Mouse (Mus musculus) adrenal gland, adult 18-20 months (tissue): ENCODE results near the gene Tomm40. TPM values are rescaled to one million over a fixed set of nuclear protein-coding genes. Genes with fewer than 3 reads are reported as not detected.

Source experiments
- DNase-seq, 2 experiments: peaks; one replicate each; pipeline ENCODE4 v3.0.0; 2021 to 2022; ENCODE audit warnings: low spot score in 2 of 2
- total RNA-seq, 2 experiments: library from RNA; stranded (reverse); gene quantifications; 1 replicate in 1 of 2; 2 replicates in 1 of 2; pipeline ENCODE4 v1.2.3; 2021

The Tomm40 gene
- total RNA-seq, 2 experiments from 2014 or later, result 123 to 126 TPM

DNA sequence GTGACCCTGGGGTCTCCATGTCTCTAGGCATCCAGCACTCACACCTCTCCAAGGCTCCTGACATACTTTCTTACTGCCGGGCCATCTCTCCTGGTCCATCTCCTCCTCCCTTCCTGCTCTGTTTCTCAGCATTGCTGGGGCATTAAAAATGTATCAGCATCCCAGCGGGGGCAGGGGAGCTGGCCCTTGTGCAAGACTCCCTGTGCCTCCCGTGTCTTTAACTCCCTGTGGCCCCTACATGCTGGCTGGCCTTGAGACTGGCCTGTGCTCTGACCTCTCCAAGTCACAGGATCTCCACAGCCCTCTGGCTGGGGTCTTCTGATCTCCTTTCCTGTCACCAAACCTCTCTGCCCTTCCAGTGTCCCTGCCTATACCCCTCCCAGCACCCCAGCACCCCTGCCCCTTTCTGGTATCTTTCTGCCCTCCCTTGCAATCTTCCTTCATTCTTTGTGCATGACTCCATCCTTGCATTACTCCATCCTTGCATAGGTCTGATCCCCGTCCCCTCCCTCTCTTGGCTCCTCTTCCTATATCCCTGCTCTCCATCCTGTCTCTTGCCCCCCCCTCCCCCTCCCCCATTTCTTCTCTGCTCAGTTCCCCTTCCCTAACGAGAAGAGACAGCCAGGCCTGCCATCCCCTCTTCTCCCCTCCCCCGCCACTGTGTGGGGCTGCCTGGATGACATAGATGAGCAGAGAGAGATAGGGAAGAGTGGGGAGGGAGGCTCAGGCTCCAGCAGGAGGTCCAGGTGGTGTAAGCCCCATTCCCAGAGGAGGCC is 31.4 kb upstream of the Tomm40 start:
- DNase-seq, result no peak

DNA sequence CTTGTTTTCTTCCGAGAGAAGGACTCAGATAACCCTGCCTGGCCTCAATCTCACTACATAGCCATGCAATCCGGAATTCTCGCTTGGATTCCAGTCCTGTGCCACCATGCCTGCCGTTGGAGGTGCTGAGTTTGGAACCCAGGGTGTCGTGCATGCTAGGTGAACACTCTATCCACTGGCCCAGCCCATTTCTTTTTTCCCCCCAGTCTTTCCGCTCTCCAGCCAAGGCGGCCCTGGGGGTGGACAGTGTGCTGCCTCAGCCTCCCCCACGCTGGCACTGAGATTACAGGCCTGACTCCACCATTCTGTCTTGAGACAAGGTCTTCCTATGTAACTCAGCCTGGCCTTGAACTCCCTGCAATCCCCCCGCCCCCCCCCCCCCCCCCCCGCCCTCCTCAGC is 30.7 kb upstream of the Tomm40 start:
- DNase-seq, result no peak

DNA sequence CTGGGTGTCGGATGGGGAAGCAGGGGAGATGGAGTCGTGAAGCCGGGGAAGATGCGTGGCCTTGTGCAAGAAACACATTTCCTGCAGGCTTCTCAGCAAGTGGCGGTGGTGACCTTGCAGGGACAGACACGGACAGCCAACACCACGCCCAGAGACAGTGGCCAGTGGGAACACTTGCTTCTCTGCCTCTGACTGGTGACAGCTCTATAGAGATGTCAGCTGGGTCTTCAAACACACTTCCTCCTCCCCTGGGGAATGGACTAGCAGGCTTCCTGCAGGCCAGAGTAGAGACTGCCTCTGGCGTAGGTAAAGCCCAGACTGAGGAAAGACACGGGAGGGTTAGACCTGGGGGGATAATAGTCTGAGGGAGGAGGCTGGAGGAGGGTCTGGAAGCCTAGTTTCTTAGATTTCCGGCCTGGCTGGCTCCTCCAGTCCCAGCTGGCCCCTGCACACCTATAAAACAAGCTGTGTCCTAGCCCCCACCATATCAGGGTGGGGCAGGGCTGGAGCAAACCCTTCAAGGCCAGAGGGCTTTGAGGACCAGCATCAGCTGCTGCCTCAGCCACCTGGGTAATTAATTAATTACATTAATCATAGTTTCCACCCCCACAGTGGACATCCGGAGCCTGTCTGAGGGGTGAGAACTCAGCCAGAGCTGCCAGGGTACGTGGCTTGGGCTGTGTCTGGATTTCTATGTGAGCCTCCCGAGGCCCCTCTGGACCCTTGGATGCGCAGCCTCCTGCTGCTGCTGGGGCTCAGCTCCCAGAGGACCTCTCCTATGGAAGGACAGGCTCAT is 29.6 kb upstream of the Tomm40 start:
- DNase-seq, result peak; percentile 50 to 51

DNA sequence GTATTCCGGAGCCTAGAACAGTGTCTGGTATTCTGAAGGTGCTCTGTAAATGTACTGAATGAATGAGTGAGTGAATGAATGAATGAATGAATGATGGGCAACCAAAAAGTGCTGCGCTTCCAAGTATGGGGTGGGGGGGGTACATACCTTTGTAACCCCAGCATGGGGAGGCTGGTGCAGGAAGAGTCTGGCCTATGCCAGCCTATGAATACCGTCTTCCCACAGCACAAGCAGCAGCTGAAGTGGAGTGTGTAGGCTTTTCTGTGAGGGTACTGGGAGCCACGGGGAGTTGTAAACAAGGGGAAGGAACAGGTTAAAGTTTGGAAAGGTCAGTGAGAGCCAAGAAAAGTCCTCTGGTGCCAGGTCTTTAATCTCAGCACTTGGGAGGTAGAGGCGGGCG is 28.6 kb upstream of the Tomm40 start:
- no peak for DNase-seq

DNA sequence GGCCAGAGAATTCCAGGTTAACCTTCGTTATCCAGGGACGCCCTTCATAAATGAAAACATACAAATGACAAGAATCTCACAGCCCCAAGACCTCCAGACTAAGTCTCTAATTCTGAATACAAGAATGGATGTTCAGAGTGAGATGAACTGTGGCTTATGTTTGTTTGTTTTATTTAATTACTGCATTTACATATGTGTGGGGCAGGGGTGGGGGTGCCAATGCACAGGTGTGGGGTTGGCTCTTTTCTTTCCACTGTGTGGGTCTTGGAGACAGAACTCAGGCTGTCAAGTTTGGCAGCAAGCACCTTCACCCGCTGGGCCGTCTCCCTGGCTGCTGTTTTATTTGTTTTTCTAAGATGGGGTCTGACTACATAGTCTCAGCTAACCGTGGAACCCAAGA is 27.2 kb upstream of the Tomm40 start:
- DNase-seq, result no peak

DNA sequence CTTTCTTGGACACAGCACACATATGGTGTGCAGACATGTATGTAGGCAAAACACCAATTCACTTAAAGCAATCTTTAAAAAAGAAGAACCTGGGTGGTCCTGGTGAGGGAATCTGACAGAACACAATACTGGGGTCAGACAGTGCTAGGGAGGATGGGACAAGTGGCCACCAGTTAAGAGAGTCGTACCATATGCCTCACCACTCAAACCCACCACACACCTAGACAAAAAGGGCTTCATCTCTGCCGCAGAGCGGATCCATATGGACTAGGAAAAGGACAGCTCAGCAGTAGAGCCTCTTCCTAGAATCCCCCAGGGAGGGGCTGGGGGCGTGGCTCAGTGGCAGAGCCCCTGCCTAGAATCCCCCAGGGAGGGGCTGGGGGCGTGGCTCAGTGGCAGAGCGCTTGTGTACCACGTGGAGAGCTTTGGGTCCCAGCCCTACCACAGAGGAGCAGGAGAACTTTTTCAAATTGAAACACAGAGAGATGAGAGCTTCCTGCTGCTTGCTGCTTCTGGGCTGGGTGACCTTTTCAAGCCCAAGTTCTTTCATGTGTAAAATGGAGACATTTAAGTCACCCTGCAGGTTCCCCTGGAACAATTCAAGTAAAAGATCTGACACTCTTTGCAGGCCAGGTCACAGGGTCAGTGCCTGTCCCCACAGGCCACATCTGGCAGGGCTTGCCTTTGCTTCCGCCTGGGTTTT is 26.2 kb upstream of the Tomm40 start:
- no peak for DNase-seq

DNA sequence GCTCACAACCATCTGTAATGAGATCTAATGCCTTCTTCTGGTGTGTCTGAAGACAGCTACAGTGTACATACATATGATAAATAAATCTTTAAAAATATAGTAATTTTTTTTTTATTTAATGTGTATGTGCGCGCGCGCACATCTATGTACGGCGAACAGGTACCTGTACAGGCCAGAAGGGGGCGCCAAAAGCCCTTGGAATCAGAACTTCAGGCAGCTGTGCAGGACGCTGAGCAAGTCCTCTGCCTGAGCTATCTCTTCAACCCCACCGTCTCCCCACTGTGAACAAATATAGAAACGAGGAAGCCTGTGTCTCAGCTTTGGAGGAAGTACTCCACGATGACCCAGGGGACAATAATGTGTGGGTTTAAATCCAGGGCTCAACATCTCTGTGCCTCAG is 25.0 kb upstream of the Tomm40 start:
- peak in 1 of 2 experiments; percentile 40 for DNase-seq

DNA sequence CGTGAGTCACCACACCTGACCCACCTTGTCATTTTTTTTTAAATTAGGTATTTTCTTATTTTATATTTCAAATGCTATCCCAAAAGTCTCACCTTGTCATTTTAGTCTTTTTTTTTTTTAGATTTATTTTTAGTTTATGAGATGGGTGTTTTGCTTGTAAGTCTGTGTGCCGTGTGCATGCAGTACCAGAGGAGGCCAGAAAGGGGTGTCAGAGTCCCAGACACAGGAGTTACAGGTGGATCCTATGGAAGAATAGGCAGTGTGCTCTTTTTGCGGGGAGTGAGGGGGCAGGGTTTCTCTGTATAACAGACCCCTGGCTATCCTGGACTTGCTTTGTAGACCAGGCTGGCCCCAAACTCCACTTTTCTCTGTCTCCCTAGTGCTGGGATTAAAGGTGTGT is 23.5 kb upstream of the Tomm40 start:
- no peak for DNase-seq

DNA sequence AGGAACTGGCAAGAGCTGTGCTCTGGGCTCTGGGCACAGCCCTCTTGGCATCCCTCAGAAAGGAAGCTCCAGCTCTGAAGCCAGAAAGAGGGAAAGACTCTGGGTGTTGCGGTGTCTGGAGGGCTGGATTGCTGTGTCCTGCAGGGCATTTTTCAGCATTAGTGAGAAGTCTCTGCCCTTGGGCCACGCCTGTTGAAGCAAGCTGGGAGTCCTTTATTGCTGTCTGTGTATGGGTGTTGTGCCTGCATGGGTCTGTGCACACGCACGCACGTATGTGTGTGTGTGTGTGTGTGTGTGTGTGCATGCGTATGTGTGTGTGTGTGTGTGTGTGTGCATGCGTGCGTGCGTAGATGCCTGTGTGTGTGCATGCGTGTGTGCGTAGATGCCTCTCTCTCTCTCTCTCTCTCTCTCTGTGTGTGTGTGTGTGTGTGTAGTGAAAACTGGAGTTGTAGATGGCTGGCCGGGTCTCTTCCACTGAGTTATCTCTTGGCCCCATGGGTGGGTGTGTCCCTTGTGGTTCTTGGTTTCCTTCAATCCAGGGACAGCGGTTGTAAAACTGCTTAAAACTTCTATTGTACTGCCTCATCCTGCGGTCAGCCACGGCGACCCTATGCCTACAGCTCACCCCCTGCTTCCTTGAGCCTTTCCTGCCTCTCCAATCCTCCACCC is 21.3 kb upstream of the Tomm40 start:
- no peak for DNase-seq

DNA sequence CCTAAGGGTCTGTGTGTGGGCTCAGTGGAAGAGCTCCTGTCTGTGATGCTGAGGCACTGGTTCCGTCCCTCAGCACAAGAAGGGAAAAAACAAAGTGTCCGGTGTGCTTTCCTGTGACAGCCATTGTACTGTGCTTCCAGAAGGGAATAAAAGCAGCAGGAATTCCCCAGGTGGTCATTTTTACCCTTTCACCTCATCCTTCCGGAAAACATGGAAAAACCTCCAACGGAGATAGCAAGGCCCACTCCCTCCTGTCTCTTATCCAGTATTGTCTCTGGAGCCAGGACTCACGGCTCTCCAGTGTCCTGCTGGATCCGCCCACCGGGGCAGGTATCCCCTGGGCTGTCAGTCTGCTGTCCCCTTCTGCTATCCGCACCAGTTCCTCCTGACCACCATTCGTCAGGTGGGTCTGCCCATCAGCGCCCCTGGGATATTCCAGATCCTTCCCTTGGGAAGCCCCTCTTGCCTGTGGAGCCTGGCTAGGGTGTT is 19.0 kb upstream of the Tomm40 start:
- no peak for DNase-seq

DNA sequence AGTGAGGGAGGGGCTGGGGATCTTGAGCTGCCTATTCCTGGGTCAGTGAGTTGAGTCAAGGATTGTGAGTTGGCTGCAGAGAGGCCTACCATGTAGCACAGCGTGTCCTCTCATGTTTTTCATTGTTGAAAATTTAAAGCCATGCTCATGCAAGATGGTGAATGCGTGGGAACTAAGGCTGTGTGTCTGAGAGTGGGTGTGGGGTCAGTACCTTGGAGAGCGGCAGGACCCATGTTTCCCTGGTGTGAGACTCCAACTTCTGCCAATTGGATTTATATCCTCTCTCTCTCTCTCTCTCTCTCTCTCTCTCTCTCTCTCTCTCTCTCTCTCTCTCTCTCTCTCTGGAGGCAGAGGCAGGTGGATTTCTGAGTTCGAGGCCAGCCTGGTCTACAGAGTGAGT is 11.3 kb upstream of the Tomm40 start:
- DNase-seq, result no peak

DNA sequence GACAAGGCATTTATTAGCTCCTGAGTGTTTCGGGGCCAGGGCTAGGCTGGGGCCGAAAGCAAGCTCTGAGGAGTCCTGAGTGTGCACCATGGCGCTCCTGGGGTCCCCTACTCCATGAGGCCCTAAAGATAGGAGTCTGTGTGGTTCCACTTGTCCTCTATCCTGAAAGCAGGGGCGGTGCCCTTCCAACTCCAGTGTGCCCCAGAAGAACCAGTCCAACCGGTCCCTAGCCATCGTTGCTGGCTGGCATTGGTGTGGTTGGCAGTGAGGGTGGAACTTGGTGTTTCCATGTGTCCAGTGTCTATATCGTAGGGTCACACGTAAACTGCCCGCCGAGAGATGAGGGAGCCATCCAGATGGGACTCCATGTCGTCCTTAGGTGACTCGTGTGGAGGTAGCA is 8.9 kb upstream of the Tomm40 start:
- DNase-seq, result no peak

DNA sequence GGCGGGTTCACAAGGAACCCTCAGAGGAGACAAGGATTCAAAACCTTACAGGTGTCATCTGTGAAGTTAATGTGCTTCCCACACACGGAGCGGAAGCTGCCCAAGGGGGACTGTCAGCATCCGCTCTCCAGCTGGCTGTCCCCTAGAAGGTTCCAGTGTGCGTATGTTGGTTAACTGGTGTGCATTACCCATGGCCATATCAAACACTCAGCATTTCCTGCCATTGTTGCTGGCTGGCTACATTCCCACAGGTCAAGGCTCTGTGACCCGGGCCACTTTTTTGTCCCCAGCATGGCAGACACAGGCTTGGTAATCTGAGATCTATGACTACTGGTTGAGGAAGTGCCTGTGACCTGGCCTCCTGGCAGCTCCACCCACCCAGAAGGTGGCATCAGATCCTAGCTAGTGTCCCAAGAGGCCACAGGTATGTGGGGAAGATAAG is 7.5 kb upstream of the Tomm40 start:
- DNase-seq, result no peak

DNA sequence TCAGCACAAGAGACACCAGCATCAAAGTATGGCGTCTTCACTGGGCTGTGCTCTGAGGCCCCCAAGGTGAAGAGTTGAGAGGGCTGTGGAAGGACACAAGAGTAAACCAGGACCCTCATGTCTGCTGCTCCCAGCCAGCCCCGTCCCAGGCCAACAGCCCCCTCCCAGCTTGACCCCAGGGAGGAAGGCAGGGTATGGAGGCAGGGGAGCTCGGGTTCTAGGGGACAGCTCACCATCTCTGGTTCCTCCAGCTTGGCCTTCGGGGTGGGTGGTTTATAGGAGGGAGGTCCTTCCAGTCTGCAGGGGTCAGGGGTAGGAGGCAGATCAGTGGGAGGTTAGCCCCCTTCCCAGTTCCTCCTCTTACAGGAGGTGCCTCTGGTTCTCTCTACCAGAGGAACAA is 4.0 kb upstream of the Tomm40 start:
- no peak for DNase-seq

DNA sequence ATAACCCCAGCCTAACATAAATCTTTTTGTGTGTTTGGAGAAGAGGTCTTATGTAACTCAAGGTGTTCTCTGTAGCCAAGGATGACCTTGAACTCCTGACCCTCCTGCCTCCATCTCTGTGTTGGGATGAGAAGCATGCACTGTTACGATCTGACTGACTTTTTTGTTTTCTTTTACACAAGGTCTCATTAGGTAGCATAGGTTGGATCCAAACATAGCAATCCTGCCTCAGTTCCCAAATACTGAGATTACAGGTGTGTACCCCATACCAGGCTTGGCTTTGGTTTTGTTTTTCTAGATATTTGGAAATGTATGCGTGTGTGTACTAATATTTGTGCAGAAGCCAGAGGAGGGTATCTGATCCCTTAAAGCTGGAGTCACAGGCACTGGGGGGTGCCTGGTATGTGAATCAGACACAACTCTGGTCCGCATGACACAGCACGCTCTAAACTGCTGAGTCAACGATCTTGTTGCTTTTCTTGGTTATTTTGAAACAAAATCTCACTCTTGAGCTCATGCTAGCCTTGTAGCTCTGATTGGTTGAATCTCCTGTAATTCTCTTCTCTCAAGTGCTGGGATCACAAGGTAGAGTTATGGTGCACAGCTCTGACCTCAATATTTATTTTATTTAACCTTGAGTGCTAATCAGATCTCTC is 3.2 kb upstream of the Tomm40 start:
- no peak for DNase-seq

DNA sequence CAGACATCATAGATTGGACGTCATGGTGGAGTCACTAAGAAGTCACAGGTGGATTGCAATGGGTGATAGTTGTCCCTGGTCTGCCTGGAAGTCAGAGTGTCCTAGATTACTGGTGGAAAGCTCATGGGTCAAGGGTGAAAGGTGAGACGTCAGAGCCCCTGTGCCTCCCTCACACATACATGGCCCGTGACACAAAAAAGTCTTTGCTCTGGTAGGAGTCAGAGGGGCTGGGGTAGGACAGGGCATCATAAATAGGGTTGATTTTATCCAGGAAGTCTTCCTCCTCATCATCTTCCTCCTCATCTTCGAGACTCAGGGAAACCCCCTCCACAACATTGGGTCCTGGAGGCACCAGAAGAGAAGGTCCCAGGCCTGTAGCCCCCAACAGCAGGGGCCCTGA is 2.1 kb upstream of the Tomm40 start:
- DNase-seq, result no peak

DNA sequence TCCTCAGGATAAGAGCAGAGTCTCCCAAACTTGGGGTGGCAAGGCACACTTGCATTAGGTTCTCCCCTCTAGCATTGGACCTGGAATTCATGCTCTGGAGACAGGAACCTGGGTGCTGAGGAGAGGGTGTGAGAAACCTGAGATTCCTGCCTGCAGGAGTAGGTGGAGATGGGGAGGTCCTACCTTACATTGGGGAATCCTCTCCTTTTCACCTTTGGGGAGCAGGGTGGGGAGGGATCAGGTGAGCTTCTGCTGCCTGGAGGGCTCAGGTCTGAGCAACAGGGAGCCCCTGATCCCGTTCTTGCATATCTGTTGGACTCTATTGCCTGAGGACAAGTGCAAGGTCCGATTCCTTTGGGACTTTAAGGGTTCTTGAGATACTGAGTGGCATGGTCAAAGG is 1.6 kb upstream of the Tomm40 start:
- no peak for DNase-seq

DNA sequence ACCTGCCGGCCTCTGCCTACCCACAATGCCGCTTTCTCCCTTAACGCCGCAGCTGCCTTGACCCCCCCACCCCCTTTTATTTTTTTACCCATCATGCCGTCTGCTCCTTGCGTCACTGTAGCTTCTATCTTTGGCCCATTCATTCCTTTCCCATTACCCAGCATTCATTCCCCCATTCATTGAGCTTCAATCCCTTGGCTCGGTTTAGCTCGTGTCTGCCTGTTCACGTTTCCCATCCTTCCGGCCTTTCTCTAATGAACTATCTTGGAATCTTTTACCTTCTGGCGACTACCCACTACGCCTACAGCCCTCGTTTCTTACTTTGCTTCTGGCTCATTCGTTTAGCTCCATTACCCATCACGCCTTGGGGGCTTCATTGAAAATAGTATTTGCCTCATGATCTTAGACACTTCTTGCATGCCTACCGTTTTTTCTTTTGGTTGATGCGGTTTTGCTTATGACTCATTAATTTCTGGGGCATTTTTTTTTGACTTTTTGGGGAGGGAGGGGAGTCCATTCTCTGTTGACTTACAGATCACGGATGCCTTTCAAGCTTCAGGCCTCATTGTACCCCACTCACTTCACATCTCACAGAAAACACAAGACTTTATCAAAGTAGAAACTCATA is 931 bp upstream of the Tomm40 start:
- no peak for DNase-seq

DNA sequence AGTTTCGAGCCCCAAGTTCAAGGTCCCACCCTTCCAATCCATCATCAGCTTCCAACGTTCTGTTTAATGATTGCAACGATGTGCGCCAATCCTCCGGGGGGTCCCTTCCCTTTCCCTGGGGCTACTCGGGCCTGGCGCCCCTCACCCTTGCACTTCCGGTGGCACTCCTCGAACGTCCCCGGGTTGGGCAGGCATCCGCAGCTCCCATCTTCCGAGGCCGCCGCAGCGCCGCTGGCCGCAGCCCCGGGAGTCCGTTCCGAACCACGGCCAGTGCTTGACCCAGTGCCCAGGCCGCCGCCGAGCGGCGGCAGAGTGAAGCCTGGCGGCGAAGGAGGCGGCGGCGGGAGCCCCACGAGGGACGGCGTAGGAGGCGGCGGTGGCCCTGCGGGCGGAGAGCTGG is 402 bp downstream of the Tomm40 start:
- peak in 1 of 2 experiments; percentile 55 for DNase-seq

DNA sequence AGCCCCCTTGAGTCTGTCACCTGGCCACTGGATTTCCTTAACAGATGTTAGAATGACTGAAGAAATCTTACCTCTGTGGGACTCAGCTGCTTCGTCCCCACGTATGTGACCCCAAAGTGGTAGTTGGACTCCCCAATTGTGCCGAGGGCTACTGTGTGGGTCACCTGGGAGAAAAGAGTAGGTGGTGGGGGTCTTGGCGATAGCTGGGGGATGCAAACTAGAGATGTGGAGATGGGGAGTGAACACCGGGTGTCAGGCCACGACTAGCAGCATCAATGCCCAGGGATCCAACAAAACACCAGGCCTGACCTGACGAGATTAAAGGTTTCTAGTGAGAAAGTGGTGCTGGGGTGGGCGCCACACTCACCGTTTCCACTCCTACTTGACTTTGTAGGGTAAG is 1.6 kb downstream of the Tomm40 start:
- no peak for DNase-seq
